Comparison of ENCODE assay signal across 22 mouse cellular contexts in genomic region chr2:15027816-15028215, GRCm38 (mm10).
"Had no signal": no experiment of that assay in that cellular context is flagged by ENCODE, and none has a peak within 500 bp of the region (broad histone marks: within the 10 kb centered on the region; RNA-seq: fewer than 3 reads in every experiment).

No protein-coding gene starts in this region.

- H3K4me1 ChIP-seq: liver, embryonic 13.5 days; liver, embryonic 15.5 days; lung, embryonic 15.5 days; megakaryocyte, embryonic 14.5 days; midbrain, embryonic 13.5 days; midbrain, embryonic 15.5 days had no signal

- H3K9me3 ChIP-seq: liver, embryonic 13.5 days; liver, embryonic 15.5 days; lung, embryonic 15.5 days; megakaryocyte, embryonic 14.5 days; midbrain, embryonic 13.5 days; midbrain, embryonic 15.5 days; neural tube, embryonic 13.5 days had no signal

- H3K27ac ChIP-seq: liver, embryonic 13.5 days; liver, embryonic 15.5 days; lung, embryonic 15.5 days; macrophage; midbrain, embryonic 13.5 days; midbrain, embryonic 15.5 days; neural tube, embryonic 13.5 days had no signal

- DNase-seq: liver, embryonic 13.5 days; liver, postnatal 0 days; lung, adult 2 months; lung, postnatal 14 days; lung, postnatal 36 days; retina, postnatal 1 day; right cerebral cortex, adult 18-20 months; right cerebral cortex, postnatal 25 days; right cerebral cortex, postnatal 4 days; spleen, adult 18-20 months; thymus, adult 2 months; thymus, postnatal 25 days; thymus, postnatal 4 days had no signal

- H3K36me3 ChIP-seq: lung, embryonic 15.5 days had no signal

- H3K27me3 ChIP-seq: liver, embryonic 13.5 days; liver, embryonic 15.5 days; lung, embryonic 15.5 days; megakaryocyte, embryonic 14.5 days; midbrain, embryonic 13.5 days; midbrain, embryonic 15.5 days; neural tube, embryonic 13.5 days had no signal

- H3K9ac ChIP-seq: liver, embryonic 13.5 days; liver, embryonic 15.5 days; liver, postnatal 0 days; lung, embryonic 15.5 days; midbrain, embryonic 13.5 days; midbrain, embryonic 15.5 days; neural tube, embryonic 13.5 days had no signal

- H3K4me2 ChIP-seq: liver, embryonic 13.5 days; liver, embryonic 15.5 days; lung, embryonic 15.5 days; midbrain, embryonic 11.5 days; midbrain, embryonic 13.5 days; midbrain, embryonic 15.5 days; neural tube, embryonic 13.5 days had no signal

- H3K4me3 ChIP-seq: liver, embryonic 13.5 days; liver, embryonic 15.5 days; lung, embryonic 15.5 days; megakaryocyte, embryonic 14.5 days; midbrain, embryonic 13.5 days; midbrain, embryonic 15.5 days; neural tube, embryonic 13.5 days had no signal

- ATAC-seq: liver, postnatal 0 days; lung, postnatal 0 days; midbrain, embryonic 13.5 days; midbrain, embryonic 15.5 days had no signal
